Comparison of ENCODE assay signal across 8 mouse cellular contexts in the genomic region with DNA sequence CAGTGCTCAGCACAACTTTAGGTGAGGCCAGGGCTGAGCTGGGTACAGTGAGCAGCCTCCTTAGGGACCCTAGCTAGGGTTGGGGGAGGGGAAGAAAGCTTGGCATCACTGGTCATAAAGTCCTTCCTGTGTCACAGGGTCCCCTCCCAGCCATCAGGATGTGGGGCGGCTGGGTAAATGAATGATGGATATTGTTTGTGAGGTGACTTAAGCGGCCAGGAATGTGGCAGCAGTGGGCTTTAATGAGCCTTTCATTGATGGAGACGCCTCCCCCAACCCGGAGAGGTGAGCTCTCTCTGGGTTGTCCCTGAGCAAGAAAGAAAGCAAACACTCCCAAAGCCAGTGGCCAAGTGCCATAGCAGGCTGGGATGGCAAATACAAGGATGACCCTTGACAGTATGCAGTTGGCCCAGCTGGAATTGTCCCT. TPM values are rescaled to one million over a fixed set of nuclear protein-coding genes. Genes with fewer than 3 reads are reported as not detected.
A peak's percentile ranks its signal among the peaks of the same experiment; 100 is the strongest.
DNase-seq lines count a peak whose midpoint lies in the region; ATAC-seq and TF ChIP-seq lines count a peak whose summit lies in the region.

No protein-coding gene starts in this region.

- H3K27me3 ChIP-seq in lung, embryonic 14.5 days (ENCODE audit: insufficient read depth, low read length) = no peaks in the 10 kb centered on the region
- H3K27me3 ChIP-seq in heart, embryonic 16.5 days (ENCODE audit: control insufficient read depth, insufficient read depth, low read length) = no peaks in the 10 kb centered on the region
- H3K27me3 ChIP-seq in midbrain, embryonic 16.5 days (ENCODE audit: control insufficient read depth, insufficient read depth, low read depth, low read length) = no peaks in the 10 kb centered on the region

- peak overlapping the region; percentile 92 for H3K27ac ChIP-seq in lung, embryonic 14.5 days (ENCODE audit: low read depth)
- H3K27ac ChIP-seq in heart, embryonic 16.5 days (ENCODE audit: low read length) = peak overlapping the region; percentile 99
- H3K27ac ChIP-seq in midbrain, embryonic 16.5 days (ENCODE audit: low read length) = peak overlapping the region; percentile 39; the same call in 1 of the 2 replicates

- TF ChIP-seq CTCF in lung, embryonic 14.5 days (IDR thresholded peaks at IDR 0.05; ENCODE audit: low read depth) = no peak

- H3K36me3 ChIP-seq in lung, embryonic 14.5 days (ENCODE audit: insufficient read depth) = peaks cover 7% of the 10 kb centered on the region; the same call in 1 of the 2 replicates
- 0 out of 2 replicates have a peak, but pooled peaks cover 2% of the 10 kb centered on the region for H3K36me3 ChIP-seq in heart, embryonic 16.5 days (ENCODE audit: control insufficient read depth, insufficient read depth)
- H3K36me3 ChIP-seq in midbrain, embryonic 16.5 days (ENCODE audit: control insufficient read depth, insufficient read depth, low read length) = no peaks in the 10 kb centered on the region

- H3K9me3 ChIP-seq in lung, embryonic 14.5 days (ENCODE audit: low read depth, low read length) = no peaks in the 10 kb centered on the region
- H3K9me3 ChIP-seq in heart, embryonic 16.5 days (replicated peaks; ENCODE audit: control insufficient read depth, low read length) = no peaks in the 10 kb centered on the region
- H3K9me3 ChIP-seq in midbrain, embryonic 16.5 days (replicated peaks; ENCODE audit: control insufficient read depth, low read length, poor library complexity, severe bottlenecking) = no peaks in the 10 kb centered on the region

- DNase-seq in lung, embryonic 14.5 days = peak; percentile 82
- no peak for DNase-seq in lung, postnatal 25 days (ENCODE audit: low spot score)
- peak; percentile 58 to 81 for DNase-seq in kidney, postnatal 25 days
- no peak for DNase-seq in urinary bladder, postnatal 4 days (ENCODE audit: low spot score in 2 of 2)
- DNase-seq in cerebellum, postnatal 36 days = no peak
- no peak for DNase-seq in frontal cortex, adult 2 months (ENCODE audit: extremely low spot score in 1 of 2, low spot score in 1 of 2)

- H3K4me1 ChIP-seq in lung, embryonic 14.5 days (ENCODE audit: insufficient read depth) = peaks cover 54% of the 10 kb centered on the region
- peaks cover 79% of the 10 kb centered on the region for H3K4me1 ChIP-seq in heart, embryonic 16.5 days (ENCODE audit: control insufficient read depth, insufficient read depth, low read length)
- H3K4me1 ChIP-seq in midbrain, embryonic 16.5 days (ENCODE audit: control insufficient read depth, insufficient read depth, low read length) = peaks cover 28% of the 10 kb centered on the region

- H3K4me2 ChIP-seq in lung, embryonic 14.5 days = peak overlapping the region; percentile 44
- H3K4me2 ChIP-seq in heart, embryonic 16.5 days (ENCODE audit: low read depth, low read length) = peak overlapping the region; percentile 12; the same call in 1 of the 2 replicates
- no peak overlapping the region for H3K4me2 ChIP-seq in midbrain, embryonic 16.5 days (ENCODE audit: low read length)

- WGBS in lung, embryonic 14.5 days = 14% methylated on average over 4 of the region's 4 CpGs
- 16% methylated on average over 4 of the region's 4 CpGs for WGBS in heart, embryonic 16.5 days
- 18% methylated on average over 4 of the region's 4 CpGs for WGBS in midbrain, embryonic 16.5 days

- peak; percentile 38 for ATAC-seq in lung, embryonic 14.5 days (ENCODE audit: insufficient read depth)
- no peak for ATAC-seq in heart, embryonic 16.5 days (replicated peaks; ENCODE audit: extremely low read depth, insufficient read depth, low FRiP score)
- no peak for ATAC-seq in midbrain, embryonic 16.5 days

- H3K4me3 ChIP-seq in lung, embryonic 14.5 days (ENCODE audit: low read depth, low read length) = peak overlapping the region; percentile 14; the same call in 1 of the 2 replicates
- H3K4me3 ChIP-seq in heart, embryonic 16.5 days (ENCODE audit: low read length) = no peak overlapping the region
- H3K4me3 ChIP-seq in midbrain, embryonic 16.5 days (ENCODE audit: low read depth, low read length) = no peak overlapping the region

- H3K9ac ChIP-seq in lung, embryonic 14.5 days = 0 out of 2 replicates have a peak overlapping the region, but pooled peaks have one; percentile 14
- H3K9ac ChIP-seq in heart, embryonic 16.5 days (ENCODE audit: low read length) = peak overlapping the region; percentile 65
- H3K9ac ChIP-seq in midbrain, embryonic 16.5 days (ENCODE audit: low read depth, low read length) = no peak overlapping the region

RNA-seq across cellular contexts. Expression of gene Actn4, which starts 38.3 kb away (rescaled TPM):
- 266 and 270 TPM in 2 replicates for polyA plus RNA-seq in lung, embryonic 14.5 days (2014; fragmentation: Nextera tagmentation; extraction: Ambion mirVana)
- 260 and 301 TPM in 2 replicates for polyA plus RNA-seq in heart, embryonic 16.5 days (2015; fragmentation: Nextera tagmentation; extraction: Ambion mirVana)
- 132 and 133 TPM in 2 replicates for polyA plus RNA-seq in midbrain, embryonic 16.5 days (2015; fragmentation: Nextera tagmentation; extraction: Ambion mirVana)
- 214 and 220 TPM in 2 replicates for polyA plus RNA-seq in frontal cortex, adult 2 months (2012; rRNA removed)

RNA-seq across cellular contexts. Expression of gene Capn12, which starts 42.7 kb away (rescaled TPM):
- 0.42 and 0.61 TPM in 2 replicates for polyA plus RNA-seq in lung, embryonic 14.5 days (2014; fragmentation: Nextera tagmentation; extraction: Ambion mirVana)
- 0.41 and 0.42 TPM in 2 replicates for polyA plus RNA-seq in heart, embryonic 16.5 days (2015; fragmentation: Nextera tagmentation; extraction: Ambion mirVana)
- 0.40 and 0.57 TPM in 2 replicates for polyA plus RNA-seq in midbrain, embryonic 16.5 days (2015; fragmentation: Nextera tagmentation; extraction: Ambion mirVana)
- 0.71 and 1.00 TPM in 2 replicates for polyA plus RNA-seq in frontal cortex, adult 2 months (2012; rRNA removed)

RNA-seq across cellular contexts. Expression of gene Eif3k, which starts 57.8 kb away (rescaled TPM):
- polyA plus RNA-seq in lung, embryonic 14.5 days (2014; fragmentation: Nextera tagmentation; extraction: Ambion mirVana) = 392 and 398 TPM in 2 replicates
- 262 and 283 TPM in 2 replicates for polyA plus RNA-seq in heart, embryonic 16.5 days (2015; fragmentation: Nextera tagmentation; extraction: Ambion mirVana)
- polyA plus RNA-seq in midbrain, embryonic 16.5 days (2015; fragmentation: Nextera tagmentation; extraction: Ambion mirVana) = 279 TPM in 2 replicates
- 311 and 352 TPM in 2 replicates for polyA plus RNA-seq in frontal cortex, adult 2 months (2012; rRNA removed)

RNA-seq across cellular contexts. Expression of gene Map4k1, which starts 58.0 kb away (rescaled TPM):
- polyA plus RNA-seq in lung, embryonic 14.5 days (2014; fragmentation: Nextera tagmentation; extraction: Ambion mirVana) = 8.5 and 10.7 TPM in 2 replicates
- 6.0 and 12.2 TPM in 2 replicates for polyA plus RNA-seq in heart, embryonic 16.5 days (2015; fragmentation: Nextera tagmentation; extraction: Ambion mirVana)
- 11.8 and 13.2 TPM in 2 replicates for polyA plus RNA-seq in midbrain, embryonic 16.5 days (2015; fragmentation: Nextera tagmentation; extraction: Ambion mirVana)
- 3.1 and 3.8 TPM in 2 replicates for polyA plus RNA-seq in frontal cortex, adult 2 months (2012; rRNA removed)

Comparison
In these comparisons a context has a peak if more than half of its experiments do, and no peak if none do; other contexts are left out.
1. DNase-seq: peak in lung, embryonic 14.5 days (single experiment) and kidney, postnatal 25 days (2 of 2); none in lung, postnatal 25 days (single experiment), urinary bladder, postnatal 4 days (0 of 2), cerebellum, postnatal 36 days (0 of 2) and frontal cortex, adult 2 months (0 of 2).
2. H3K27ac ChIP-seq: peak in every context shown above with its lines; median percentile 99 in heart, embryonic 16.5 days; 92 in lung, embryonic 14.5 days; 39 in midbrain, embryonic 16.5 days.